Mouse (Mus musculus) urinary bladder, postnatal 4 days (tissue): Measurements from ENCODE around the gene Vsig10.
"Not testable (repeated sequence)": the region's sequence is repeated elsewhere in the genome, so short reads cannot be mapped to it uniquely, and the experiment has no call there.

Experiments used
- DNase-seq, 2 experiments: peaks; one replicate each; pipeline ENCODE4 v3.0.0; 2021 to 2022; ENCODE audit warnings: low spot score in 2 of 2

Gene Vsig10

GRCm38 (mm10) chr5:117355648-117356303 lies 36.9 kb downstream of the Vsig10 start:
- no peak for DNase-seq

DNA sequence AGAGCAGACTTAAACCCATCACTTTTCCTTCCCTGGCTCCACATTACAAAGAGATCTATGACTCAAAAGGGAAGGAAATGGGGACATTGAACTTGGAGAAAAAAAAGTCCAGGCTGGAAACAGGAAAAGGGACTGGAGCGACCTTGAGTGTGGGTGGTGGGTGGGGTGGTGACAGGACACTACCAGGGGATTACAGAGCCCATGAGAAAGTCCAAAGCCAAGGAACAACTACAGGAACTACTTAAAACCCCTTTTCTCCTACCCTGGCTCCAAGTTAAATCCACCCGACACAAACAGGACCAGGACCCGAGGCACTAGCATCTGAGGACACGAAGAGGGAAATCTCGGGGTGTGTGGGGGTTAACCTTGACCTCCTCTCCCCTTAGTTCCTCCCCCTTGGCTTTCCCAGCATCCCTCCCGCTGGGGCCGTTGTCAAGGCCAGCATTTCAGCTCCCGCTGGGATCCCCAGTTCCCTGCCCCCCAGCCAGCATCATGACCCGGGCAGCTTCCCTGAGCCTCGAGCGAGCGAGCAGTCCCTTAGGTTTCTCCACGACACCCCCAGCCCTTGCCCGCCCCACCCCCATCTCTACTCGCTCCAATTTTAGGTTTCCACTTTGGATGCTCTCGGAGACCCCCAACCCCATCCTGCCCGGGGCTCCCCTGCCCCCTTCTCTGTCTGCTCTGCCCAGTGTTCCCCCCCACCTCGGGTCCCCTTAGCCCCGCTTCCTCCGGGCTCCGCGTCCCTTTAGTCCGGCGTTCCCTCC lies 37.7 kb downstream of the Vsig10 start:
- peak; percentile 67 to 69 for DNase-seq

GRCm38 (mm10) chr5:117357129-117357477 lies 38.2 kb downstream of the Vsig10 start, which contains the start of gene Wsb2:
Gene Wsb2, plus strand, starts transcription at chr5:117357304.
- DNase-seq: peak; percentile 83 to 90

GRCm38 (mm10) chr5:117357478-117358247 lies 38.8 kb downstream of the Vsig10 start:
- DNase-seq: peak; percentile 57 to 64

DNA sequence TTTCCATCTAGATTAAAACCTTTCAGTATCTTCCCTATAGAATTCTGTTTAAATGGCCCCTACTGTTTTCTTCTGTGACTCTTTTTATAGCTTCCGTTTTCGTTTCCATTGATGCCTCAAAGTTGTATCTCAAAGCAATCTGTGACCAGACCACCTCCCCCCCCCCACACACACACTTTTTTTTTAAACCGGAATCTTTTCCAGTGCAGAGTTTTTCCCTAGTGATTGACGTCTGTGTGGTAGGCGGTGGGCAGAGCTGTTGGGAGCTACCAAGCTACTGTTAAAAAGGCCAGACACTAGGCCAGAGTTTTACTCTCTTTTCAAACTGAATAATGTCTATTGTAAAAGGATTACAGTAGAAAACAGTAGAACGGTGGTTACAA lies 39.4 kb downstream of the Vsig10 start:
- DNase-seq: no peak

DNA sequence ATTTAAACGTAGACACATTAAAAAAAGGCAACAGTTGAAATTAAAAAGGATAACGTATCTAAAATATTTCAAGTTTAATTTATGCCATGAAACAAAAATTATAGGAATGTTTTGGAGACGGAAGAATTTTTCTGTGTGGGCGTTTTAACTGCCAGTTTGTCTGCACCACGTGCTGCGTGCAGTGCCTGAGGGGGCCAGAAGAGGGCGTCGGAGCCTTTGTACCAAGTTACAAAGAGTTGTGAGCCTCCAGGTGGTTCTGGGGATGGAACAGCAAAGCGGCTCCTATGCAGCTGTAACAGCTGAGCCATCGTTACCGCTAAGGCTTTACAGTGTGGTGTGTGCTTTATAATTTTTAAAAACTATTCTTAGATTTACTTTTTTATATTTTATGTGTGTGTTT lies 39.8 kb downstream of the Vsig10 start:
- peak; percentile 70 to 87 for DNase-seq

- DNase-seq: no peak
Measured at GRCm38 (mm10) chr5:117359497-117360227, 40.8 kb downstream of the Vsig10 start.

DNA sequence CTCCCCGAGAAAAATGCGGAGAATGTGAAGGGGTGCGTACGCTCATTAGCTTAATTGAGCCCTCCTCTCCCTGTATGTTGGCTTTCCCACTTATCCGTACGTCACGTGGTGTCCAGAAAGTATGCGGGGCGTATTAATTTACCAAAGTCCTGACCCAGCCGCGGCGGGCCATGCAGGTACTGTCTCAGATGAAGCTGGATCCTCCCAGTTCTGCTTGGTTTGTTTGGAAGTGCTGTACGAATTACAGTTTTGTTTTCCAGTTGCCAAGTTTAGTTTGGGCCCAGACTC lies 41.3 kb downstream of the Vsig10 start:
- no peak for DNase-seq

DNA sequence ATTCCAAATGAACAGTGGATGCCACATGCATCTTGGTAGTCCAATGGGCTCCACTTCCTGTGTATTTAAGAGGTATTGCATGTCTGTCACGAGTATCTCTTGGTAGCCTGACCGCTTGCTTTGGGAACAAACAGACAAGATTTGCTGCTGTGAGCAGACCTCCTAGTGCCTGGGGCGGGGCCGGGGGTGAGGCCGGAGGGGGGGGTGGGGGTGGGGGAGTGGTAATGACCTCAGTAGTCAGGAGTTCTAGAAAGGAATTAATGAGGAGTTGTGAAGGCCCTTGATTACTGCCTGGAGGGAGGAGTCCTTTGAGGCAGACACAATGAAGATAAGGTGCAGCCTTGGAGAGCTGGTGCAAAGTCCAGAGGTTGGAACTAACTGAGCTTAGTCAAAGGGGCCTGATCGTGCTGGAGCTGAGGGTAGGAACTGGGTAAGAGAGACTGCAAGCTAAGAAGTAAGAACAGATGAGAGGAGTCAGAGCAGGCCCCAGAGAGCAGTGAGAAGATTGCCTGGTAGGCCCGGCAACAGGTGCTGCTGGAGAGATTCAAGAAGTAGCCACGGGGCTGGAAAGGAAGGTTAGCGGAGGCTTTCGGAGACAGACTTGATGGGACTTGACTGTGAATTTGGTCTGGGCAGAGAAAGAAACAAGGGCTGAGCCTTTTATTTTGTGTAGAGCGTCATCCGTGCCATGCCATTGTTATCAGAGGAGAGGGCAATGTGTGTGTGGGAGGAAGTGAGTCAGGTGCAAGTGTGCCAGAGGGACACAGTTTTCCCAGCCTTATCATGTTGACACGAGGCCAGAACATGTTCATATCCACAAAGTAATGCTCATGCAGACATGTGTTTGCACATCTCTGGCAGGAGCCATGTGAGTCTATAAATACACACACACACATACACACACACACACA lies 42.0 kb downstream of the Vsig10 start:
- DNase-seq: peak in 1 of 2 experiments; percentile 34

DNA sequence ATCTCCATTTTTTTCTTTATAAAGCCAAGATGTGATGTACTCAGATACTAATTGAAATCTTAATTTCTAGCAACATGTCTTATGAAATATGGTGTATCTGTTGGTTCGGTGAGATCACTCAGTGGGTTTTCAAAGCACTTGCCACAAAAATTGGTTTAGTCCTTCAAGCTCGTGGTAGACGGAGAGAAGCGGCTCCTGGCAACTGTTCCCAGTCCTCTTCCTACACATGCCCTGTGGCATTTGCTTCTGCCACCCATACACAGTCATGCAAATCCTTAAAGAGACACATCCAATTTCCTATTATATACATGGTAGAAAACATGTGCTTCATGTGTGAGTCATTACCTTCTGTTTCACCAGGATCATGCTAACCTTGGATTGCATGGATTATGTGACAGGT lies 42.7 kb downstream of the Vsig10 start:
- DNase-seq: no peak

GRCm38 (mm10) chr5:117363066-117363782 lies 44.3 kb downstream of the Vsig10 start:
- DNase-seq: peak in 1 of 2 experiments; percentile 32

DNA sequence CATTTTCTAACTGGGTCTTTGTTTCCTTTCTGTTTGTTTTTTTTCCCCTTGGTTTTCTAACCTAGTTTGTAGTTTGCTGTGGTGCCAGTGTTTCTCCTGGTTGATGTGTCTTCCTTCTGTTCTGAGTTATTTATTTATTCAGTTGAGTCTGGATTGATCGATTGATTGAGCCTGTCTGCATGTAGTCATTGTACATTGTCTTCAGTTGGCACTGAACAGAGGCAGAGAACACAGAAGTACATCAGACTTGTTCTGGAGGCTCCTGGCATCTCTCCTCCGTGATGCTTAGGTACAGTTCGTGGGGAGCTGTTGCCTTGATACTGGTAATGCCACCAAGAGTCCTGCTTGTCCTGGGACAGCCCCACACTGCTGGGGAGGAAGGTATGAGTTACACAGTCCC lies 45.9 kb downstream of the Vsig10 start:
- DNase-seq: no peak

DNA sequence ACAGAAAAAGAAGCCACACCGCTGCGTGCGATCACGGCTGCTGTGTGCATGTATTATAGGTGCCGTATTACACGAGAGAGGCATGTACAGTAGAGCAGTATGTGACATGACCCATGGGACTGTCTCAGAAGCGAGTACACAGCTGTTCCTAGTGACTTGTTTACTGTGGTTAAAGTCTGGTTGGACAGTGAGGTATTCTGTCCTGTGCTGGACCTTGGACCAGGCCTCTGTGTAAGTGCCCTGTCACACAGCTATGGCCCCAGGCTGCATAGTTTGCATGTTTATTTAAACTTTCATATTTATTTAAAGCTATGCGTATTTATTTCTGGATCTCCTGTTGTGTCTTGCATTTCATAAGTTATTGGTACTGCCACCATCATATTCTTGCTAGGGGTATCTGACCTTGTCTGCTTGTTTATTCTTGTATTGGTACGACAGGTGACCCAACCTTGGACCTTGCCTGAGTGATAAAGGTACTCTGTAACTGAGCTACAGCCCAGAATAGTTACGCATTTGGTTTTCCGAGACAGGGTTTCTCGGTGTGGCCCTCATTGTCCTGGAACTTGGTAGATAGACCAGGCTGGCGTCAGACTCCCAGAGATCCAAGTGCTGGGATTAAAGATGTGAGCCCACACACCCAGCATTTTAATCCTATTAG lies 47.1 kb downstream of the Vsig10 start:
- no peak for DNase-seq

- no peak for DNase-seq
Measured at GRCm38 (mm10) chr5:117367206-117367605, 48.3 kb downstream of the Vsig10 start.

- no peak for DNase-seq
Measured at GRCm38 (mm10) chr5:117370592-117370991, 51.7 kb downstream of the Vsig10 start.

DNA sequence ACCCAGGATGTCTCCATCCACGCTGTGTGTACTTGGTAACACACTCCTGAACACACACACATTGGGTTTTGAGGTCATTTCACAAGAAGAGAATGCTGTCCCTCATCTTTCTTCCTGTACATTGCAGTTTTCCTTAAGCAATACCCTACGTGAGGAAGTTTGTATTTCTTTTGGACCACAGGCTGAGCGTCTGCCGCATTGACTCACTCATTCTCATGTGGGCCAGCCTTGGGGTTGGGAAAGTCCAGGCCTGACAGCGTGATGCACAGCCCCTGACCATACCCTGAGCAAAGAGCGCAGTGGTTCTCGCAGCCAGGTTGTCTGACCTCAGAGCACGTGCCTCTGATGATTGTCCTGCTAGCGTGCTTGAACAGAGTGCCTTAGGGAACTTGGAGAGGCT lies 54.5 kb downstream of the Vsig10 start:
- no peak for DNase-seq

DNA sequence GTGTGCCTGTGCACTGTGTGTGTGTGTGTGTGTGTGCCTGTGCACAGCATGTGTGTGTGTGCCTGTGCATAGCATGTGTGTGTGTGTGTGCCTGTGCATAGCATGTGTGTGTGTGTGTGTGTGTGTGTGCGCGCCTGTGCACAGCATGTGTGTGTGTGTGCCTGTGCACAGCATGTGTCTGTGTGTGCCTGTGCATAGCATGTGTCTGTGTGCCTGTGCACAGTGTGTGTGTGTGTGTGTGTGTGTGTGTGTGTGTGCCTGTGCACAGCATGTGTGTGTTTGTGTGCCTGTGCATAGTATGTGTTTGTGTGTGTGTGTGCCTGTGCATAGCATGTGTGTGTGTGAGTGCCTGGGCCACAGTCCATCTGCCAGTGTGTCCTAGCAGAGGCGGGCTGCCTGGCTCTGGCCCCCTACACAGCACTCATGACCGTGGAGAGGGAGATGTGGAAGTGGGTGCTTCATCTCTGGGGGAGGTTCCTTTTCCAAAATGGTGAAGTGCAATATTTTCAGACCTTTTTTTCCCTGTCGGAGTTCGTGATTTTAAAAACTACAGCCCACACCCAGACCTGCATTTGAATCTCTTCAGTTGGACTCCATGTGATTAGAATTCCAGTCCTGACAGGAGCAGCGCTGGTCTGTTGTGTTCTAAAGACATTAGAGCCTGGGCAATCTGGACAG lies 55.6 kb downstream of the Vsig10 start:
- no peak for DNase-seq

DNA sequence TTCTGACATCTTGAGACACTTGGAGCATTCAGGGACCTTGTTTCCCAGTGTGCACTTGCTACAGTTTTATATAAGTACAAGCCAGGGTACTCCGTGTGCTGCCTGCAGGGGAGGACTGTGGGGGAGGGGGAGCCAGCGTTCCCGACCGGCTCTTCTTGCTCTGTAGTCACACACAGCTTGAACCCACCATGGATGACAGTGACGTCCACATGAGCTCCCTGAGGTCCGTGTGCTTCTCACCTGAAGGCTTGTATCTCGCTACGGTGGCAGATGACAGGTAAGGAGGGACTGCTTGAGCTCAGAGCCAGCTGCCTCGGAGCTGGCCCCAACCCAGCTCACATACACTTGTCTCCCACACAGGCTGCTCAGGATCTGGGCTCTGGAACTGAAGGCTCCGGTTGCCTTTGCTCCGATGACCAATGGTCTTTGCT lies 57.5 kb downstream of the Vsig10 start:
- no peak for DNase-seq

- DNase-seq: not testable (repeated sequence)
Measured at GRCm38 (mm10) chr5:117377731-117378130, 58.8 kb downstream of the Vsig10 start.
